Mouse (Mus musculus) common myeloid progenitor, adult 5-6 weeks (primary cell): ENCODE data around the gene Ankrd36. TPM values are rescaled to one million over a fixed set of nuclear protein-coding genes. Genes with fewer than 3 reads are reported as not detected.
"Not testable (repeated sequence)": the region's sequence is repeated elsewhere in the genome, so short reads cannot be mapped to it uniquely, and the experiment has no call there.

ENCODE experiments used
- ATAC-seq: replicated peaks from 2 replicates; pipeline ENCODE4 v1.8.0; 2016; ENCODE audit warnings: low read depth, mild to moderate bottlenecking, moderate TSS enrichment, inconsistent platforms; ENCODE audit not compliant: poor library complexity, severe bottlenecking
- total RNA-seq: library from RNA; stranded (forward); fragments of 200-1000, 187-1606 nt; gene quantifications from 2 replicates; pipeline ENCODE4 v1.2.3, GENCODE M21; 2017

Gene Ankrd36
- total RNA-seq, 1 experiment from 2014 or later: not detected

DNA sequence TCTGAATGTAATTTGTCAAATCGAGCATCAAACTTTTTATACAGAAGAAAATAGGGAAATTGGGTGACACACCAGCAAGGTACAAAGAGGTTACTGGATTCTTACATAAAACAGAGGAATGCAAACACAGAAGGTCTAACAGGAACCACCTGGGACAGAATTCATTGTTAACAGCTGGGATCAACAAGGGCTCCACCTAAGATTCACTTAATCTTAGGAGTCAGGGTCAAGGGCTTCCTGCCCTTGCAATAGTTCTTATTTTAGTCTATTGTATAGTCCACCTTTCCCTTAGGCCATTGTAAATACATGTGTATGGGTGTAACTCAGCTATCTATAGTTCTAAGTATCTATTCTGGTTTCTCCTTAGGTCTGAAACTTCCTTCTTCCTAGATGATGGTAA is 24.8 kb upstream of the Ankrd36 start:
- ATAC-seq: not testable (repeated sequence)

- ATAC-seq: no peak
Measured at GRCm38 (mm10) chr11:5545457-5545856, 24.0 kb upstream of the Ankrd36 start.

DNA sequence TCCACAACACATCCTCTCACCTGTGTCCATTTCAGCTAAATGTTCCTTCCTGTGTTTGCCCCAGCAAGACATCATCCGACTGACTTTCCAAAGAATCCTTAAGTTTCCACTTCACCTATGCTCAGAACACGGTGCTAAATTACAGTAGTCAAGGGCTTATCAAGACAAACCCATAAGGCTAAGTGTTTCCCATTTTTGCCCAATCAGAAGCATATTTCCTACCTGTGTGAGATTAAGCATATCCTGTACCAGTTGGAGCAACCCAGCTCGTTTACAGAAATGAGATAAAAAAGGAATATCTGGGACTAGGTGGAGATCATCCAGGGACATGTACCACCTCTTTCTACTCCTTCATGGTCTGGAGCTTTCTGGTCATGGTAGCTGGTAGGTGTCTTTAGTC is 22.8 kb upstream of the Ankrd36 start:
- no peak for ATAC-seq

DNA sequence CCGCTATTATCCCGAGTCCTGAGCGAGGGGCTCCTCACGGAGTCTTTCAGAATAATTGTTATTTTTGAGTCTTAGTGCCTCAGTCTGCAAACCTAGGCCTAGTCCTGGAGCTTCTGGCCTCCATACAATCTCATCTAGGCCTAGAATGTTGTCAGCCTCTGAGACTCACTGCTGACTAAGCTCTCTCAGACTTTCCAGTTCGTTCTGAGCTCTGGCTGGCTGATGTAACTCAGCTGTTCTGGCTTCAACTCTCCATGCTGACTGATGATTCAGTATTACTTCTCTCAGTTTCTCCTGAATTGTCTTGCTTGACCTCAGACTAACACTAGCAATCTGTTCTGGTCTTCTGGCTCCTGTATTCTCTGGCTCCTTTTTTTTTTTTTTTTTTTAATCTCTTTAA is 18.1 kb upstream of the Ankrd36 start:
- no peak for ATAC-seq

DNA sequence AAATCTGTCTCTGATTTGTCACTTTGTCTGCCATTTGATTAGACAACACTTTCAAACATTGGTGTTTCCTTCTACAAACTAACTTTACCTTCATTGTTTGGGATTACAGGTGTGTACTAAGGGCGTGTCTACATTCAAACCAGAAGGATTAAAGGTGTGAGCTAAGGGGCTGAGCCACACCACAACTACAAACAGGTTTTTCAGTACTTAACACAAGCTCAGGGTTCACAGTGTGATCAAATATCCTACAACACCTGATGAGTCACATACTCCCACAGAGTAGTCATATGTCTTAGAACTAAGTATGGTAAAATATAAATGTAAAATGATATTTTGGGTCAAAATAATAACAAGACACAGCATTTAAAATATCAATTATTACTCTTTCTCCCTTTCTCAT is 17.6 kb upstream of the Ankrd36 start:
- ATAC-seq: no peak

GRCm38 (mm10) chr11:5560273-5560672 is 9.2 kb upstream of the Ankrd36 start:
- no peak for ATAC-seq

DNA sequence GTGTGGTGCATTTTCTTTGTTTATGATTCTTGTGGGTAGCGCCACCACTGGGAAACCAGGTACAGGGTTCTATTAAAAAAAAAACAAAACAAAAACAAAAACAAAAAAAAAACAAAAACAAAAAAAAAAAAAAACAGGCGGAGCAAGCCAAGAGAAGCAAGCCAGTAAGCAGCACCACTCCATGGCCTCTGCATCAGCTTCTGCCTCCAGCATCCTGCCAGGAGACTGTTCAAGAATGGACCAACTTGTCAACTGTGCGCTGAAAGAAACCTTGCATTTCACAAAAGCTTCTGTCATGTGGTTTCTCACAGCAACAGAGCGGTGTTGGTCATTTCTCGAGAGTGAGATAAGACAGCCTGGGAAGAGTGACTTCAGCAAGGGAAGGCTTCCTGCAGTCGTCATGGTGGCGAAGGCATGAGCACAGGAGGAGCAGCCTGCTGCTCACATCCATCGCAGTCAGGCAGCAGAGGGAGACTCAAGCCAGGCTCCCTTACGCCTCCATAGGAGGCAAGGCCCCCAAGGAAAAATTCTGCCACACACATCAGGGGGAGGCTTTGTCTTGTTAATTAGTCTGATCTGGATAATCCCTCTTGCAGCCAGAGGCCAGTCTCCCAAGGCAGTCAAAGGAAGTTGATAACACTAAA is 6.7 kb upstream of the Ankrd36 start:
- ATAC-seq: peak; percentile 61

DNA sequence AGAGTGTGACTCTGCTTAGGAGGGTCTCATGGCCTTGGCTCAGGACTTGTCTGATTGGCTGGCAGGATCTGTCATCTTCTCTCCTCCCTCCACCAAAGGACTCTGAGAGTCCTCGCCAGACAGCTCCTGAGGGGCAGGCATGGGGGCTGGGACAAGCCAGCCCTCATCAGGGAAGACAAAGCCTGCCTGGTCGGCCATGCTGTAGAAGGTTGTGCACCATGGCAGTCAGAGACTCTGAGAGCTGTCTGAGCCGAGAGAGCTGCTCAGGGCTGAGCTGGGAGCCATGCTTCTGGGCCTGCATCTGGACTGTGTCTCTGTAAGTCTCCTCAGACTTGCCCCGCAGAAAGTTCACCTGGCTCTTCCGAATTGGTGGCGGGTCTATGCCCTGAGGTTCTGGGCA is 5.6 kb upstream of the Ankrd36 start:
- no peak for ATAC-seq

DNA sequence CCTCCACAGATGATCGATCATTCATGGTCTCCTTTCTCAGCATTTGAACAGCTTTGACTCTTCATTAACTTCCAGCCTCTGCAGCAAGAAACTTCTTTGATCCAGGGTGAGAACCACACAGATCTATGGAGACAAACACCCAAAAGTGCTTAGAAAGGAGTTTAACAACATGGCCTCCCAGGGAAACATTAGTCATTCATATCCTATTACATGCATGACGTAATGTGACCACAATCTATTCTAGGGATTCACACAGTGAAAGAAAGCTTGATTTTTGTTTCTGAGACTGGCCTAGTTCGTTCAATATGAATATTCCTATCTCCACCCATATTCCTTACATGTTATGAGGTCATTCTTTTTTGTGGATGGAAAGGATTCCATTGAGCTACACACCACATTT is 3.9 kb upstream of the Ankrd36 start:
- ATAC-seq: no peak

GRCm38 (mm10) chr11:5566506-5566905 is 3.0 kb upstream of the Ankrd36 start:
- ATAC-seq: 0 out of 2 replicates have a peak, but pooled peaks have one; percentile 33

- ATAC-seq: peak; percentile 20; the same call in 1 of the 2 replicates
Measured at GRCm38 (mm10) chr11:5567654-5568053, 1.8 kb upstream of the Ankrd36 start.

DNA sequence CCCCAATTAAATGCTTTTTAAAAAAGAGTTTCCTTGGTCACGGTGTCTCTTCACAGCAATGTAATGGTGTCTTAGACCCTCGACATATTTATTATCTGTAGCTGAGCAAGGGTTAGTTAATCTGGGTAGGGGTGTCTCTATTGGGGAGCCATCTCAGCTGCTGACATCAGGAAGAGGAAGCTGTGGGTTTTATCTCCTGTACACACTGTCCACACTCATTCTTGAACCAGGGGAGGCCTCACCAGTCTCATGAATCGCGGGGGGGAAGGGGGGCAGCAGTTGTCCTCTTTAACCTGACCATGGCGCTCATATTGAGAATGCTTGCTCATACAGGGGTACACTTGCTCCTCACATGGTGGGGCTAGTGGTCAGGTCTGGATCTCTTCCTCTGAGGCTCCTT is 1.4 kb upstream of the Ankrd36 start:
- ATAC-seq: peak; percentile 73

GRCm38 (mm10) chr11:5571856-5572255 is 2.4 kb downstream of the Ankrd36 start:
- ATAC-seq: no peak

- ATAC-seq: no peak
Measured at GRCm38 (mm10) chr11:5573821-5574220, 4.3 kb downstream of the Ankrd36 start.

GRCm38 (mm10) chr11:5575046-5575445 is 5.6 kb downstream of the Ankrd36 start:
- ATAC-seq: 0 out of 2 replicates have a peak, but pooled peaks have one; percentile 45

GRCm38 (mm10) chr11:5592336-5592735 is 22.9 kb downstream of the Ankrd36 start:
- 0 out of 2 replicates have a peak, but pooled peaks have one; percentile 52 for ATAC-seq

DNA sequence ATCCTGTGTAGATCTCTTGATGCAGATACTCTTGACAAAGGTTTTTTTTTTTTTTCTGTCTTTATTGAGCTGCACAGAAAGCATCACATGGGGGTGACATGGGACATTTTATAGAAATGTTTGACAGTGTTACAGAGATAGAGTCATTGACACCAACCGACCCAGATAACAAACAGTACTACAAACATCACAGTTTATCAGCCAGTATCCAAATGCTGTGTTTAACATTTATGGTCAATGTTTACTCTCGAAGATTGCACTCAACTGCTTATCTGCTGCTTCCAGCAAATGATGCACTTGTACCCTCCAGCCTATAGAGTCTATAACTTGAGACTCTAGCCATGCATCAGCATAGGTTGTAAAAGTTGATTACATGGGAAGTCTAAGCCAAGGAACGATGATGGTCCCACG is 25.9 kb downstream of the Ankrd36 start:
- ATAC-seq: peak; percentile 58; the same call in 1 of the 2 replicates

GRCm38 (mm10) chr11:5595792-5596191 is 26.3 kb downstream of the Ankrd36 start:
- no peak for ATAC-seq

- no peak for ATAC-seq
Measured at GRCm38 (mm10) chr11:5596756-5597155, 27.3 kb downstream of the Ankrd36 start.

- ATAC-seq: no peak
Measured at GRCm38 (mm10) chr11:5605421-5605820, 35.9 kb downstream of the Ankrd36 start.

GRCm38 (mm10) chr11:5611918-5612317 is 42.4 kb downstream of the Ankrd36 start:
- not testable (repeated sequence) for ATAC-seq

GRCm38 (mm10) chr11:5614453-5614852 is 45.0 kb downstream of the Ankrd36 start:
- ATAC-seq: no peak
